Mouse (Mus musculus) lung, adult 2 months (tissue): ENCODE measurements around the gene Agxt.

ENCODE experiments used
- CTCF ChIP-seq: fragments of 200-500 bp; IDR thresholded peaks from 2 replicates; pipeline ENCODE4 v1.5.1; 2011; ENCODE audit warnings: mild to moderate bottlenecking, low read length, control low read depth; ENCODE audit not compliant: insufficient read depth
- POLR2A ChIP-seq: fragments of 200-500 bp; IDR thresholded peaks from 2 replicates; pipeline ENCODE4 v1.6.1; 2011; ENCODE audit warnings: low read depth, mild to moderate bottlenecking, control low read depth, low read length, borderline replicate concordance; ENCODE audit errors: extremely low read depth

GRCm38 (mm10) chr1:93118816-93119215 is 16.2 kb upstream of the Agxt start:
- TF ChIP-seq CTCF (no peak), POLR2A (no peak)
